Mouse (Mus musculus) heart, postnatal 0 days (tissue): ENCODE data around the gene Mtln.

Experiments used
- CTCF ChIP-seq: IDR thresholded peaks from 2 replicates; pipeline ENCODE4 v1.5.1; 2016; ENCODE audit warnings: antibody characterized with exemption, control low read depth, low read depth
- EP300 ChIP-seq: IDR thresholded peaks from 2 replicates; pipeline ENCODE4 v1.6.1; 2016; ENCODE audit warnings: antibody characterized with exemption, low read depth

GRCm38 (mm10) chr2:127749376-127749775, 42.9 kb downstream of the Mtln start:
- TF ChIP-seq CTCF (no peak), EP300 (no peak)
